Mouse (Mus musculus) stomach, embryonic 15.5 days (tissue): Measurements from ENCODE around the gene Fbxw10. TPM values are rescaled to one million over a fixed set of nuclear protein-coding genes. Genes with fewer than 3 reads are reported as not detected.

Experiments used
- ATAC-seq: fragments of 200-750 bp; cut with Nextera tagmentation; 2 replicates; pipeline ENCODE4 v1.8.0; 2017; ENCODE audit warnings: low read depth, moderate number of reproducible peaks, moderate TSS enrichment; ENCODE audit not compliant: insufficient read depth, low FRiP score
- H3K27ac ChIP-seq: fragments of 300-500 bp; sonication (generic); 2 replicates; pipeline ENCODE4 v1.5.1; 2015; ENCODE audit warnings: mild to moderate bottlenecking, inconsistent platforms
- H3K27me3 ChIP-seq: fragments of 300-500 bp; sonication (generic); replicated peaks from 2 replicates; pipeline ENCODE4 v1.6.1; 2015; ENCODE audit warnings: inconsistent platforms
- H3K36me3 ChIP-seq: fragments of 300-500 bp; sonication (generic); 2 replicates; pipeline ENCODE4 v1.6.1; 2015; ENCODE audit warnings: inconsistent platforms
- H3K4me1 ChIP-seq: fragments of 300-500 bp; sonication (generic); 2 replicates; pipeline ENCODE4 v1.6.1; 2015; ENCODE audit warnings: inconsistent platforms
- H3K4me2 ChIP-seq: fragments of 300-500 bp; sonication (generic); 2 replicates; pipeline ENCODE4 v1.6.1; 2015; ENCODE audit warnings: mild to moderate bottlenecking, inconsistent platforms
- H3K4me3 ChIP-seq: fragments of 300-500 bp; sonication (generic); replicated peaks from 2 replicates; pipeline ENCODE4 v1.5.1; 2015; ENCODE audit warnings: inconsistent platforms
- H3K9ac ChIP-seq: fragments of 300-500 bp; sonication (generic); 2 replicates; pipeline ENCODE4 v1.6.1; 2015; ENCODE audit warnings: inconsistent platforms
- H3K9me3 ChIP-seq: fragments of 300-500 bp; sonication (generic); 2 replicates; pipeline ENCODE4 v1.6.1; 2016; ENCODE audit warnings: inconsistent platforms
- WGBS: fragments of 180-500 bp; shearing (Covaris S2); methylation state at CpG from one replicate; pipeline ENCODE4 v1.1.7; 2015; 5-methylcytosine and 5-hydroxymethylcytosine counted together
- polyA plus RNA-seq: library from polyadenylated mRNA; unstranded; fragments of >200 nt; fragmentation: Nextera tagmentation; extraction: Ambion mirVana; gene quantifications from 2 replicates; pipeline ENCODE4 v1.2.1, GENCODE M21; 2015

Gene Fbxw10
- polyA plus RNA-seq: 0.33 and 0.41 TPM in 2 replicates

DNA sequence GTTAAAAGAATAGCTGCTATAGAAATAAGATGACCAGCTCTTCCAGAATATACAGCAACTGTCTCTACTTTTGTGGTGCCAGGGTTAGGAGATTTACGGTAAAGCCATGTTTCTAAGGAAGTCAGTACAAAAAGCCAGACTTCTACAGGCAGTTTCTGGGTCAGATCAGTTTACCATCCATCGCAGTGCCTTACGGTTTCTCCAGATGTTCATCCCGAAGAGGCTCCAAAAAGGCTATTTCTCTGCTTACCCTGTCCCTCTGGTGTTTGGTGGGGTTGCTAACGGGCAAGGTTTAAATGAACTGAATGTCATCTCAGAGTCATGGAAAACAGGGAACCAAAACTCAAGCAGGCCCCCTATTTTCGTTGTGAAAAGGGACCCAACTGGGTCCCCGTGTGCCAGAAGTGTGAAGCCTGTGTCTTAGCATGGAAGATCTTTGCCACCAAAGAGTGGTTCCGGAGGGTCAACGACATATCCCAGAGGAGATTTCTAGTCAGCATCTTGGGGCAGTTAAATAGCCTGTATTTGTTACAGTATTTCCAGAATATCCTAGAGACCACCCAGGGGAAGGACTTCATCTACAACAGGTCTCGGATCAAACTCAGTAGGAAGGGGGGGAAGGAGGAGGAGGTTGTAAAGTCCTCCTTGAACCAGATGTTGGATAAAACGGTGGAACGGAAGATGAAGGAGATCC lies at the start of gene Fbxw10:
Fbxw10 (plus strand) TSS at position 109 of the 694 bp plus-strand sequence.
- Histone ChIP-seq H3K4me2 (peak within 1 kb of the TSS; percentile 41), H3K27ac (peak within 1 kb of the TSS; percentile 54; the same call in 1 of the 2 replicates), H3K4me3 (0 out of 2 replicates have a peak within 1 kb of the TSS, but pooled peaks have one; percentile 9), H3K27me3 (no peaks in the 10 kb centered on the region), H3K36me3 (no peaks in the 10 kb centered on the region), H3K9ac (no peak within 1 kb of the TSS), H3K9me3 (no peaks in the 10 kb centered on the region), H3K4me1 (peaks cover 4% of the 10 kb centered on the region; the same call in 1 of the 2 replicates)
- WGBS: 19% methylated on average over 12 of the region's 12 CpGs
- ATAC-seq: no peak

DNA sequence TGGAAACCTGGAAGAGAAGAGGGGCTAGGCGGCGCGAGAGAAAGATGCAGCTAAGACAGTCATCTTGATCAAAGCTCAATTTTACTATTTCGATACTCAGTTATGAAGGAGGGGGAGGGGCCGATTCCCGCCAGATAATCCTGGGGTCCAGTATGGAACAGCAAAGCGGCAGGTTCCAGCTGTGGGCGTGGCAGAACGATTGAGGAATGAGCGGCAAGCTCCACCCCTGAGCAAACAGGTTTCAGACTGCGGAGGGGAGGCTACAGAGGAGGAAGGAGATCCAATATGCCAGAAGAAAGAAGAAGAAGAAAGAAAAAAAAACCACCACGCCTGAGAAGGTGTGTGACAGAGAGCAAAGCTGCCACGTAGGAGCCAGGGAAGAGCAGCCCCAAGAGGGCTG lies 42.8 kb upstream of the Fbxw10 start:
- no peak overlapping the region for H3K27ac ChIP-seq
- no peak overlapping the region; the same call in 1 of the 2 replicates for H3K4me3 ChIP-seq
- WGBS: 44% methylated on average over 13 of the region's 13 CpGs
- H3K9ac ChIP-seq: no peak overlapping the region
- no peaks in the 10 kb centered on the region for H3K4me1 ChIP-seq
- H3K36me3 ChIP-seq: no peaks in the 10 kb centered on the region
- ATAC-seq: no peak
- H3K27me3 ChIP-seq: no peaks in the 10 kb centered on the region
- no peaks in the 10 kb centered on the region for H3K9me3 ChIP-seq
- peak overlapping the region; percentile 25; the same call in 1 of the 2 replicates for H3K4me2 ChIP-seq

DNA sequence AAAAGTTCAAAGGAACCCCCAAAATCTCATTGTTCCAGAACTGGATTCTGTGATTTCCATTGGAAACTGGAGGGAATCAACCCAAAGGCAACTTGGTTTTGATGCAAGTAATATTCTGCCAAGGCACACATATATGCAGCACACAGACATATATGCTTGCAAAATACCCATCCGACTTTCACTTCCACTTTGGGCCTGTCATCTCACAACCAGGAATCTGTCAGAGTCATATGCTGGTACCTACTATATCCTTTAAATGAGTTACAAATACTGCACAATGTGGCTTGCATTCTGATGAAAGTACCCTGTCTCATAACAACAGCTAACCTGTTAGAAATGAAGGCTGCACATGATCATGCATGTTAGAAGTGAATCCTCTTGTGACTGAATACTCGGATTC lies 38.9 kb upstream of the Fbxw10 start:
- Histone ChIP-seq H3K9ac (no peak overlapping the region), H3K9me3 (no peaks in the 10 kb centered on the region), H3K27ac (no peak overlapping the region), H3K4me1 (no peaks in the 10 kb centered on the region), H3K4me3 (no peak overlapping the region), H3K4me2 (no peak overlapping the region), H3K36me3 (no peaks in the 10 kb centered on the region), H3K27me3 (no peaks in the 10 kb centered on the region)
- WGBS: 83% methylated on average over 2 of the region's 2 CpGs
- ATAC-seq: no peak

DNA sequence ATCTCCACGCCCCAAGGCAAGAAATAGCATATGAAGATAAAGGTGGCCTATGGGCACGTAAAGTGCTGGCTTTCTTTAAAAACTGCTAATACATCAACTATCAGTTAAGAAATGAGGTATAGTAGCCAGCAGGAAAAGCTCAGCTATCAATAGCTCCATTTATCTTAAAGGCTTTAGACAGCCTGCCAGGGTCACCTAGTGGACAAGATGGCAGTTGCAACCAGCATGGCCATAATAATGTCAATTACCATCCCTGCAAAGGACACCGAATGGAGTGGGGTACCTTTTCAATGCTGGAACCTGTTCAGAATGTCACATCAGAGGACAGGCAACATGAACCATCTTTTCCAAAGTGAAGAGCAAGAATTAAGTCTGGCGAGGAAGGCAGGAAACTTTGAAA lies 37.7 kb upstream of the Fbxw10 start:
- ATAC-seq: no peak
- Histone ChIP-seq H3K4me3 (no peak overlapping the region), H3K4me1 (0 out of 2 replicates have a peak, but pooled peaks cover 3% of the 10 kb centered on the region), H3K27me3 (no peaks in the 10 kb centered on the region), H3K9ac (no peak overlapping the region), H3K9me3 (no peaks in the 10 kb centered on the region), H3K4me2 (no peak overlapping the region), H3K36me3 (no peaks in the 10 kb centered on the region), H3K27ac (no peak overlapping the region)
- WGBS: 64% methylated on average over 4 of the region's 4 CpGs

DNA sequence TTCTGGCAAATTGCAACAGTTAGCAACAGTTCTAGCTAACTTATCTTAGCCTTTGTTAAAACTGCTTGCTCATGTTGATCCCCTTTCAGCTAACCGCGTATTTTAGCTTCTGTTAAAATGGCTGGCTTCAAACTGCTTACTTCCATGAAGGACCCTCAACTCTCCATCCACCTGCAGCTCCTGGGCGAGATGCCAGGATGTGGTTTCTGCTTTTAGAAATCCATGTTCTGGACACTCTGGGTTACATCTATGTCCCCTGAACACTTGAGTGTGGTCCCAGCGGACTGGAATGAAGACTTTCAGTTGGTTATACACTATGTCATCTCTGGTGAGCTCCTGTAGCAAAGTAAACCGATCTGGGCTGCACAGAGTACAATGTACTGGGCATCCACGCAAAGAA lies 34.6 kb upstream of the Fbxw10 start:
- no peak for ATAC-seq
- Histone ChIP-seq H3K27ac (no peak overlapping the region), H3K36me3 (no peaks in the 10 kb centered on the region), H3K4me3 (no peak overlapping the region), H3K4me2 (no peak overlapping the region), H3K9me3 (no peaks in the 10 kb centered on the region), H3K27me3 (no peaks in the 10 kb centered on the region), H3K4me1 (0 out of 2 replicates have a peak, but pooled peaks cover 7% of the 10 kb centered on the region), H3K9ac (no peak overlapping the region)
- 80% methylated on average over 6 of the region's 6 CpGs for WGBS

DNA sequence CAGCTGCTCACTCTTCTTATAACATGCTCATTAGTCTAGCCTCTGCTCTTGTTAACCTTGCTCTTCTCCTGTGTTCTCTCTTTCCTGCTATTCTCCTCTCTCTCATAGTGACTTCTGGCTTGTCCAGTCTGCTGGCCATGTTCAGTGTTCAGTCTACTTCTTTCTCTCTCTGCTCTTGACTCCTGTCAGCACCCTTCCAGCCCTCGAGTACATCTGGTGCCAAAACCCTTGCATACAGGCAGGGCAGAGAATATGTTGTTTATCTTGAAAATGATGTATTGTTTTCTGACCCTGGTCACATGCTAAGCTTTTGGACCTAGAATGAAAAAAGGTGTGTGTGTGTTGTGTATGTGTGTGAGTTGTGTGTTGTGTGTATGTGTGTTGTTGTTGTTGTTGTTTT lies 33.4 kb upstream of the Fbxw10 start:
- Histone ChIP-seq H3K27ac (no peak overlapping the region), H3K4me3 (no peak overlapping the region), H3K9ac (no peak overlapping the region), H3K27me3 (no peaks in the 10 kb centered on the region), H3K9me3 (no peaks in the 10 kb centered on the region), H3K4me2 (no peak overlapping the region), H3K36me3 (no peaks in the 10 kb centered on the region), H3K4me1 (0 out of 2 replicates have a peak, but pooled peaks cover 7% of the 10 kb centered on the region)
- no peak for ATAC-seq
- 15% methylated on average over 1 of the region's 1 CpGs for WGBS

DNA sequence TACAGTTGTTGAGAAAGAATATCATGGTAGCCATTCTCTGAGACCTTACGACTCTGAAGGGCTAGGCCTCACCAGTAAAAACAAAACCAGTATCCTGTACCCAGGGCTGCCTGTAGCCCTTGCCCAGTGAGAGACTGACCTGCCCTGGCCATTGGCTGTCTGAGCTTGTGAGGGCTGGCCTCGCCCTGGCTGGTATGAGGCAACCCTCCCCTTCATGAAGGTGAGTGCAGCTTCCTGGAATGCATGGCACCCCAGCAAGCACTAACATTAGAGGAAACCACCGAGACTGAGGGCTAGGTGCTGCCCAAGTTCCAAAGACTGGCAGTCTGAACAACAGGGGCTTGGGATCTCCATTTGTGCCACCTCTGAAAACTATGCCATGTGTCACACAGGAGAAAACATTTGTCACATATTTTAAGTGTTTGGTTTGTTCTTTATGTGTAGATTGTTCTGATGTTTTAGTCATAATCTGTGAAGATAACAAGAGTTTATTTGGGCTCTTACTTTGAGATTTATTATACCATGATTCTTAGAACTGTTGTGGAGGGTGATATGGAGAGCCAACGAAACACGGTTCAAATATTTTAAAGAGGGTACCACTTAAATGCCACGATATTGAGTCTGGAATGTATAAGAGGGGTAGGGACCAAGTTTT lies 32.8 kb upstream of the Fbxw10 start:
- Histone ChIP-seq H3K27ac (0 out of 2 replicates have a peak overlapping the region, but pooled peaks have one; percentile 6), H3K4me2 (no peak overlapping the region), H3K9ac (no peak overlapping the region), H3K27me3 (no peaks in the 10 kb centered on the region), H3K4me3 (no peak overlapping the region), H3K36me3 (no peaks in the 10 kb centered on the region), H3K9me3 (no peaks in the 10 kb centered on the region), H3K4me1 (0 out of 2 replicates have a peak, but pooled peaks cover 7% of the 10 kb centered on the region)
- WGBS: 63% methylated on average over 6 of the region's 6 CpGs
- ATAC-seq: peak; percentile 45; the same call in 1 of the 2 replicates

DNA sequence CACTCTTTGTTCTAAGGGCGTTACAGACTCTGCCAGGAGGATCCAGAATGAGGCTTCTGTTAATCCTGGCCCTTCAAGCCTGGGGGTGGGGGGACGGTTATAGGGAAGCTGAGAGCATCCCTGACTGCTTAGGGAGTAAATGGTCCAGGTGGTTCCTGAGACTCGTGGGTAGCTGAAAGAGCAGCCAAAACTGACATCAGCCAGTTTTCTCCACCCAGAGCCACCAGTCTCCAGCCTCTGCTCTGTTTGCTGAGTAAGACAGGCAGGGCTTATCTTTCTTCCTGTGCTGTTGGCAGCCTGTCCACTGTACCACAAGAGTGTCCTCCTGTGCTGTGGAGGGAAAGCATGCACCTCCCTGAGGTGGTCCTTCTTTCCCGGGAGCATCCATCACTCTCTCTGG lies 32.2 kb upstream of the Fbxw10 start:
- no peak overlapping the region for H3K4me3 ChIP-seq
- H3K9ac ChIP-seq: no peak overlapping the region
- H3K27ac ChIP-seq: 0 out of 2 replicates have a peak overlapping the region, but pooled peaks have one; percentile 6
- H3K36me3 ChIP-seq: no peaks in the 10 kb centered on the region
- no peaks in the 10 kb centered on the region for H3K9me3 ChIP-seq
- ATAC-seq: no peak
- 46% methylated on average over 4 of the region's 4 CpGs for WGBS
- H3K4me1 ChIP-seq: 0 out of 2 replicates have a peak, but pooled peaks cover 7% of the 10 kb centered on the region
- H3K4me2 ChIP-seq: no peak overlapping the region
- no peaks in the 10 kb centered on the region for H3K27me3 ChIP-seq

DNA sequence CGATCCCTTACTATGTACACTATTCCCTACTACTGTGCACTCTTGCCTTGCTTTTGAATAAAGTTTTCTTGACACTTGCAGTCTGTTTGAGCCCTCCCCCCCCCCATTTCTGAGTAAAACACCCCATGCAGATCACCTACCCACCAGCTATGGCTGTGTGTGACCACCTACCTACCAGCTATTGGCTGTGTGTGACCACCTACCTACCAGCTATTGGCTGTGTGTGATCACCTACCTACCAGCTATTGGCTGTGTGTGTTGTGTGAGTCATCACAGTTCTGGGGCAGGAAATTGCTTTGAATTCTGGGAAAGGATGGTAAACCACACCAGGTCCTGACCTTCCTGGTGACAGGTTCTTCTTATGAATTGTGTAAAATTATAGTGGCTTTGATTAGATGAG lies 31.4 kb upstream of the Fbxw10 start:
- 80% methylated on average over 1 of the region's 1 CpGs for WGBS
- no peak overlapping the region for H3K9ac ChIP-seq

DNA sequence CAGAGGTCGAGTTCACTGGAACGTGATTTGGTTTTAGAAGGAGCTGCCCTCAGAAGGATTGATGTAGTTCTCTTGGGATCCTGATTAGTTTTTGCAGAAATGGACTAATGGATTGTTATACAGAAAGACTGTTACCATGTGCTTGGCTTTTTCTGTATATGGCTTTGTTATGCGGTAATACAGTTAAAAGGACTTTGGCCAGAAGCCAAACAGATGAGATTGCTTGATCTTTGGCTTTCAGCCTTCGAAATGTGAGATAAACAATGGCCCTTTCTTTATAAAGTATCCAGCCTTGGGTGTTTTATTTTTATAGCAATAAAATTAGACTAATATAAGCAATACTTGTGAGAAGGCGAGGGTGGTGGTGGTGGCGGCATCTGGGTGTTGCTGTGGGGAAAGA lies 30.3 kb upstream of the Fbxw10 start:
- Histone ChIP-seq H3K4me2 (no peak overlapping the region), H3K27ac (no peak overlapping the region), H3K4me3 (no peak overlapping the region), H3K27me3 (no peaks in the 10 kb centered on the region), H3K4me1 (peaks cover 18% of the 10 kb centered on the region; the same call in 1 of the 2 replicates), H3K9ac (no peak overlapping the region), H3K36me3 (no peaks in the 10 kb centered on the region), H3K9me3 (no peaks in the 10 kb centered on the region)
- ATAC-seq: no peak
- 30% methylated on average over 6 of the region's 6 CpGs for WGBS

More for the DNA sequence above, 31.4 kb upstream of the Fbxw10 start:
- H3K9me3 ChIP-seq: no peaks in the 10 kb centered on the region
- no peak overlapping the region for H3K4me2 ChIP-seq
- 0 out of 2 replicates have a peak, but pooled peaks cover 10% of the 10 kb centered on the region for H3K4me1 ChIP-seq
- no peak overlapping the region for H3K4me3 ChIP-seq
- H3K27ac ChIP-seq: 0 out of 2 replicates have a peak overlapping the region, but pooled peaks have one; percentile 32
- no peak for ATAC-seq
- H3K27me3 ChIP-seq: no peaks in the 10 kb centered on the region
- no peaks in the 10 kb centered on the region for H3K36me3 ChIP-seq

DNA sequence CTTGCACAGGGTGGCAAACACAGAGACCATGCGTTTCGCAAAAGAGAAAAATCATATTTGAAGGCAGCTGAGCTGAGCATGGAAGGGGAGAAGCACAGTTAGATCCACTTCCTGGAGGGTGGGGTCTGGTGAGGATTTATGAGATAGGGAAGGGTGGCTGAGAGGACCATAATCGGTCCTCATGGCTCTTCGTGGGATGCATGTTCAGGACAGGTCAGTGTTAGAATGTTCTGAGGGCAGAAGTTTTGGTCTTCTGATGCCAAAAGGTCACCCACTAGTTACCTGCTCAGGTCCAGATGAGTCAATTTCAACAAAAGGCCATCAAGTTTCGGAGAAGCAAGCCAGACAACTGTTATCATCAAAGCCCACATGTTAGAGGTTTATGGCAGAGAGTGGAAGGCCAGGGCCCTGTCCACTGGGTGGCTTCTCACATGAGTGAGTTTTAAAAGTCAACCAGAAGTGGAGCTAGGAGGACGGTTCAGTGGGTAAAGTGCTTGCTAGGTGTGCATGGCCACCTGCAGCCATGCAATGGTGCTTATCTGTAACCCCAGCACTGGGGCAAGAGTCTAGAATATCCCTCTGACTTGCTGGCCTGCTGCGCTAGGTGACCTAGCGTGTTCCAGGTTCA lies 27.7 kb upstream of the Fbxw10 start:
- Histone ChIP-seq H3K9ac (no peak overlapping the region), H3K4me1 (peaks cover 18% of the 10 kb centered on the region; the same call in 1 of the 2 replicates), H3K4me3 (no peak overlapping the region), H3K36me3 (no peaks in the 10 kb centered on the region), H3K27me3 (no peaks in the 10 kb centered on the region), H3K27ac (no peak overlapping the region), H3K4me2 (no peak overlapping the region), H3K9me3 (no peaks in the 10 kb centered on the region)
- WGBS: 85% methylated on average over 8 of the region's 8 CpGs
- ATAC-seq: no peak
